Mouse (Mus musculus) thymus, postnatal 0 days (tissue): ENCODE results near the gene Atp23. TPM values are rescaled to one million over a fixed set of nuclear protein-coding genes. Genes with fewer than 3 reads are reported as not detected.
"Not testable (repeated sequence)": the region's sequence is repeated elsewhere in the genome, so short reads cannot be mapped to it uniquely, and the experiment has no call there.

Experiments used
- DNase-seq: peaks from one replicate; pipeline ENCODE4 v3.0.0-alpha.2; 2015; ENCODE audit warnings: low spot score
- polyA plus RNA-seq: library from polyadenylated mRNA; unstranded; fragments of >200 nt; fragmentation: Nextera tagmentation; extraction: Ambion mirVana; gene quantifications from 2 replicates; pipeline ENCODE4 v1.2.1, GENCODE M21; 2015

The Atp23 gene
- polyA plus RNA-seq, 1 experiment from 2014 or later: 15.8 TPM

DNA sequence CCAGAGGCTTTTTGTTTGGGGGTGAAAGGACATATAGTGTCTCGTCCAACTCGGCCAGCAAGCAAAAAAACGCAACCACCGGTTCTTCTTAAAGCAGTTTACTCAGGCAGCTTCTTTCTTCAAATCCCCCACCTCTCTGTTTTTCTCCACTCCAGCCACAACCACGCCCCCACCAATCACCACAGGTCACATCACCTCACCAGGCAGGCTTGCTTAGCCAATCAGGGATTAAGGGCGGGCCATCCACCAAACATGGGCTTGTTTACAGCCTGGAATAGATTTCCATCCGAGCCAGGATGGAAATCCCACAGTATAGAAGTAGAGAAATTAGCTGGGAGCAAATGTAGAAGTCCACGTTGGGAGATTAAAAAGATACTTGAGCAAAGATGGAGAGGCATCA, 74.9 kb downstream of the Atp23 start:
- not testable (repeated sequence) for DNase-seq

DNA sequence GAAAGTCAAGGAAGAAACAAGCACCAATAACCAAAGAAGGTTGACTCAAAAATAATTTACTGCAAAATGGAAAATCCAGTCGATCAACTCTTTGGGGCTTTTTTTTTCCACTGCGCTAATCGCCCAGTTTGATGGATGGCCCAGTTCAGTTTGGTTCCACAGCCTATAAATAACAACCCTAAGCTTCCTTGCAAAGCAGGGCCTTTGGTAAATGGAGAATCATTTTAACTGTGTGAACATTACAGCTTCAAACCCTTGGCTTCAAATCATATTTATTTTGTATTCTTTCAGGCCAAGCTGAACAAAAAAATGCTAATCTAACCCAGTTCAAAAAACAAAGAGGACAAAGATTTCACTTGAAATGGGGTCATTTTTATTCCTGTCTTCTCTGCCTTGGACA, 78.7 kb downstream of the Atp23 start:
- no peak for DNase-seq

Other genes with a start within 250 kb of the Atp23 start
- gene Ctdsp2, start 77.4 kb upstream of the Atp23 start, polyA plus RNA-seq: 30.3 and 34.3 TPM in 2 replicates
- gene Avil, start 99.4 kb upstream of the Atp23 start, polyA plus RNA-seq: 0.98 and 1.0 TPM in 2 replicates
- gene Tsfm, start 129.5 kb upstream of the Atp23 start, polyA plus RNA-seq: 74.9 and 75.8 TPM in 2 replicates
- 24.7 and 25.5 TPM in 2 replicates for gene Mettl1, start 140.1 kb upstream of the Atp23 start, polyA plus RNA-seq
- gene Eef1akmt3, start 140.2 kb upstream of the Atp23 start, polyA plus RNA-seq: 0.08 TPM in 1 of 2 replicates, not detected in the other
- 0.05 and 0.09 TPM in 2 replicates for gene Cyp27b1, start 146.9 kb upstream of the Atp23 start, polyA plus RNA-seq
- 0.30 and 0.52 TPM in 2 replicates for gene March9, start 158.8 kb upstream of the Atp23 start, polyA plus RNA-seq
- 889 and 1,028 TPM in 2 replicates for gene Cdk4, start 162.2 kb upstream of the Atp23 start, polyA plus RNA-seq
- gene Tspan31, start 168.9 kb upstream of the Atp23 start, polyA plus RNA-seq: 49.9 and 60.5 TPM in 2 replicates
- 12.3 and 13.5 TPM in 2 replicates for gene Agap2, start 173.9 kb upstream of the Atp23 start, polyA plus RNA-seq
- gene Os9, start 219.8 kb upstream of the Atp23 start, polyA plus RNA-seq: 90.9 and 95.4 TPM in 2 replicates